Mouse (Mus musculus) liver, adult 2 months (tissue): ENCODE results near the gene Metrn.

Source experiments
- CTCF ChIP-seq: fragments of 200-500 bp; IDR thresholded peaks from 2 replicates; pipeline ENCODE4 v1.5.1; 2011; ENCODE audit warnings: low read depth, low read length, control low read depth
- POLR2A ChIP-seq: fragments of 200-500 bp; IDR thresholded peaks from 2 replicates; pipeline ENCODE4 v1.6.1; 2011; ENCODE audit warnings: low read length, control low read depth; ENCODE audit not compliant: insufficient read depth; ENCODE audit errors: extremely low read depth

DNA sequence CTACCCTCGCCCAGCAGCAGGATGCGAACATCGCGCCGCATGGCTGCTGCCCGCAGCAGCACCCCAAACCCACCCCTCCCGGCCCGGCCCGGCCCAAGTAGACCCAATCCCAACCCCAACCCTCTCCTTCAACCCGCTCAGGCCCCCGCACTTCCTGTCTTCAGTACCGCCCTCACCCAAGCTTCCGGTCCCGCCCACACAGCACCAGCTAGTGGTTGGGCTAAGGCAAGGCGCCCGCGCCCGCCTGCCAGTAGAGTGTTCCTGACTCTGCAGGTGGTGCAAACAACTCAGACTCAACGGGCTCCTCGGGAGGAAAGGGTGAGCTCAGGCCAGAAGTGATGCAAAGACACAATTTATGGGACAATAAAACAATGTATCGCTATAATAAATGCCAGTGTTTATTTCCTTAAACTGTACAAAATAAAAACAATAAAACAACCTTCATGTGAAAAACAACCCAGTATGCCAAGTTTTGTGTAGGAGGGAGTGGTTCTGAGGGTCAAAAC is 47.5 kb upstream of the Metrn start, which contains the start of gene Rhot2:
- TF ChIP-seq CTCF: peak; percentile 61
- peak; percentile 83; the same call in 1 of the 2 replicates for TF ChIP-seq POLR2A
